Mouse (Mus musculus): ENCODE results near the gene Prkcz.

DNA sequence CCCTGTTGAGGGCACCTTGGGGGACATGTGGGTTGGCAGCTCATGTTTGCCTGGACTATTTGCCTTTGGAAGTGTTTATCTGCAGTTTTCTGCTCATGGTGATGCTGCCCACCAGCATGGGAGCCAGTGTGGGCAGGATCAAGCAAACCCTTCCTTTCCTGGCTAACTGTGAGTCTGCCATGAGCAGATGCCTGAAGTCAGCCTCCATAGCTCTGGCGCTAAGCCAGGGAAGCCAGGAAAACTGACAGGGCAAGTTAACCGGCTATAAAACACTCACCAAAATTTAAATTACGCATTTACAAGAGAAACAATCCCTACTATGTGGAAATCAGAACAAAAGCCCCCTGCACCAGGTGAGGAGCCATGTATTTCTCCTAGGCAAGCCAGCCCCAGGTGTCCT is 86.3 kb downstream of the Prkcz start:
- TF ChIP-seq EP300 (optimal IDR thresholded peaks at IDR 0.05), result no peak
- TF ChIP-seq CTCF (IDR thresholded peaks at IDR 0.05; ENCODE audit: low read depth), result no peak
